Mouse (Mus musculus) heart, postnatal 0 days (tissue): Measurements from ENCODE around the gene Helq.

ENCODE experiments used
- CTCF ChIP-seq: IDR thresholded peaks from 2 replicates; pipeline ENCODE4 v1.5.1; 2016; ENCODE audit warnings: antibody characterized with exemption, control low read depth, low read depth
- EP300 ChIP-seq: IDR thresholded peaks from 2 replicates; pipeline ENCODE4 v1.6.1; 2016; ENCODE audit warnings: antibody characterized with exemption, low read depth

- no peak for TF ChIP-seq EP300
- peak; percentile 29 for TF ChIP-seq CTCF
Measured at GRCm38 (mm10) chr5:100819568-100820480, 21.4 kb upstream of the Helq start.
